Comparison of ENCODE assay signal across 12 mouse cellular contexts in the genomic region with DNA sequence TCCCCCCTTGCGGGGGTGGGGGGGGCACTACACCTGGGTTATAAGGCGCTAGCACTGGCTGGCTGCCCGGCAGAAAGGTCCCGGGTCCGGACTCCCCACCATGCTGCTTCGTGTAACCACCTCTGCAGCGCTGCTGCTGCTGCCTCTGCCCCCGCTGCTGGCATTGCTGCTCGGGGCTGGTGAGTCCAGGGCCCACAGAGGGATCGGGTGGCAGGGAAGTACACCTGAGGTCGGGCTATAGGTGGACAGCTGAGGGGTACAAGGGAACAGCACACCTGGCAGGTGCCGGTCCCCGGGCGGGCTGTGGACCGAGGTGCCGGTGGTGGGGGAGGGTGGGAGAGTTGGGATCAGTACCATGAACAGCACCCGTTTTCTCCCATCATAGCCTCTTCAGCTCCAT. TPM values are rescaled to one million over a fixed set of nuclear protein-coding genes. Genes with fewer than 3 reads are reported as not detected.
DNase-seq lines count a peak whose midpoint lies in the region; ATAC-seq and TF ChIP-seq lines count a peak whose summit lies in the region.
"Had no signal": no experiment of that assay in that cellular context is flagged by ENCODE, and none has a peak within 500 bp of the region (broad histone marks: within the 10 kb centered on the region; RNA-seq: fewer than 3 reads in every experiment).

A gene (plus strand): TSS at position 96 of the 400 bp plus-strand sequence.

- peaks cover 21% of the 10 kb centered on the region for H3K27me3 ChIP-seq in heart, embryonic 11.5 days (ENCODE audit: control insufficient read depth, insufficient read depth, low read length)
- peaks cover 18% of the 10 kb centered on the region for H3K27me3 ChIP-seq in embryonic facial prominence, embryonic 12.5 days
- peaks cover 3% of the 10 kb centered on the region; the same call in 1 of the 2 replicates for H3K27me3 ChIP-seq in hindbrain, embryonic 16.5 days (replicated peaks; ENCODE audit: control insufficient read depth, insufficient read depth, low read length)
- H3K27me3 ChIP-seq in midbrain, embryonic 15.5 days (replicated peaks): no peaks in the 10 kb centered on the region; the same call in 1 of the 2 replicates
- H3K27me3 ChIP-seq in thymus, adult 2 months (ENCODE audit: control insufficient read depth, insufficient read depth, low read length): no peaks in the 10 kb centered on the region

- intact Hi-C loops in heart, postnatal 36 days (cut with DNase I): no loop called here

- peaks cover 9% of the 10 kb centered on the region; the same call in 1 of the 2 replicates for H3K36me3 ChIP-seq in heart, embryonic 11.5 days (ENCODE audit: control insufficient read depth, insufficient read depth, low read length)
- H3K36me3 ChIP-seq in embryonic facial prominence, embryonic 12.5 days: peaks cover 46% of the 10 kb centered on the region
- peaks cover 20% of the 10 kb centered on the region for H3K36me3 ChIP-seq in hindbrain, embryonic 16.5 days (ENCODE audit: control insufficient read depth, insufficient read depth, low read length)
- peaks cover 15% of the 10 kb centered on the region for H3K36me3 ChIP-seq in midbrain, embryonic 15.5 days (replicated peaks)
- peaks cover 13% of the 10 kb centered on the region for H3K36me3 ChIP-seq in thymus, adult 2 months (ENCODE audit: control insufficient read depth, insufficient read depth, low read length)

- 5% methylated on average over 17 of the region's 17 CpGs for WGBS in heart, embryonic 11.5 days (ENCODE audit: insufficient replicate concordance)
- 2% methylated on average over 17 of the region's 17 CpGs for WGBS in embryonic facial prominence, embryonic 12.5 days
- 6% methylated on average over 17 of the region's 17 CpGs for WGBS in hindbrain, embryonic 16.5 days
- WGBS in midbrain, embryonic 15.5 days: 3% methylated on average over 17 of the region's 17 CpGs
- WGBS in thymus, adult 2 months: 17% methylated on average over 17 of the region's 17 CpGs

- no peak for DNase-seq in heart, postnatal 36 days
- DNase-seq in ovary, postnatal 10 days (ENCODE audit: low spot score): no peak
- DNase-seq in thymus, adult 2 months: no peak
- no peak for DNase-seq in natural killer cell, adult 2 months (ENCODE audit: low spot score in 2 of 2)
- DNase-seq: cerebellum, adult 9-10 months; kidney, postnatal 25 days had no signal

- ATAC-seq in heart, embryonic 11.5 days (replicated peaks; ENCODE audit: insufficient number of reproducible peaks, low FRiP score, low TSS enrichment): no peak
- ATAC-seq in embryonic facial prominence, embryonic 12.5 days (ENCODE audit: insufficient number of reproducible peaks, insufficient read depth, low FRiP score, low TSS enrichment): no peak
- ATAC-seq in hindbrain, embryonic 16.5 days: 0 out of 2 replicates have a peak, but pooled peaks have one; percentile 34
- 0 out of 2 replicates have a peak, but pooled peaks have one; percentile 53 for ATAC-seq in midbrain, embryonic 15.5 days (replicated peaks)

- TF ChIP-seq POLR2A in thymus, adult 2 months (IDR thresholded peaks at IDR 0.05; ENCODE audit: control insufficient read depth, extremely low read depth, insufficient read depth, low read length, poor library complexity): no peak

- H3K4me1 ChIP-seq in heart, embryonic 11.5 days (ENCODE audit: control insufficient read depth, insufficient read depth, low read length): peaks cover 3% of the 10 kb centered on the region; the same call in 1 of the 2 replicates
- peaks cover 6% of the 10 kb centered on the region; the same call in 1 of the 2 replicates for H3K4me1 ChIP-seq in embryonic facial prominence, embryonic 12.5 days
- H3K4me1 ChIP-seq in hindbrain, embryonic 16.5 days (ENCODE audit: control insufficient read depth, insufficient read depth, low read depth, low read length): peaks cover 3% of the 10 kb centered on the region; the same call in 1 of the 2 replicates
- H3K4me1 ChIP-seq in midbrain, embryonic 15.5 days: peaks cover 6% of the 10 kb centered on the region; the same call in 1 of the 2 replicates
- peaks cover 7% of the 10 kb centered on the region; the same call in 1 of the 2 replicates for H3K4me1 ChIP-seq in thymus, adult 2 months (replicated peaks; ENCODE audit: control insufficient read depth, insufficient read depth, low read length)

- peak within 1 kb of the TSS; percentile 32; the same call in 1 of the 2 replicates for H3K4me2 ChIP-seq in heart, embryonic 11.5 days
- peak within 1 kb of the TSS; percentile 31 for H3K4me2 ChIP-seq in embryonic facial prominence, embryonic 12.5 days (replicated peaks)
- H3K4me2 ChIP-seq in hindbrain, embryonic 16.5 days (ENCODE audit: low read length): peak within 1 kb of the TSS; percentile 40
- peak within 1 kb of the TSS; percentile 42 for H3K4me2 ChIP-seq in midbrain, embryonic 15.5 days

- H3K4me3 ChIP-seq in heart, embryonic 11.5 days (ENCODE audit: low read depth, low read length): 0 out of 2 replicates have a peak within 1 kb of the TSS, but pooled peaks have one; percentile 10
- no peak within 1 kb of the TSS for H3K4me3 ChIP-seq in embryonic facial prominence, embryonic 12.5 days
- peak within 1 kb of the TSS; percentile 2; the same call in 1 of the 2 replicates for H3K4me3 ChIP-seq in hindbrain, embryonic 16.5 days (ENCODE audit: low read length)
- peak within 1 kb of the TSS; percentile 10; the same call in 1 of the 2 replicates for H3K4me3 ChIP-seq in midbrain, embryonic 15.5 days
- no peak within 1 kb of the TSS for H3K4me3 ChIP-seq in thymus, adult 2 months (ENCODE audit: control insufficient read depth, insufficient read depth, low read length)

- no peak within 1 kb of the TSS for H3K27ac ChIP-seq in heart, embryonic 11.5 days (ENCODE audit: low read depth, low read length)
- no peak within 1 kb of the TSS for H3K27ac ChIP-seq in embryonic facial prominence, embryonic 12.5 days
- no peak within 1 kb of the TSS for H3K27ac ChIP-seq in hindbrain, embryonic 16.5 days (ENCODE audit: low read depth, low read length)
- no peak within 1 kb of the TSS for H3K27ac ChIP-seq in midbrain, embryonic 15.5 days
- H3K27ac ChIP-seq in thymus, adult 2 months (ENCODE audit: control insufficient read depth, insufficient read depth, low read length): no peak within 1 kb of the TSS

- H3K9ac ChIP-seq in heart, embryonic 11.5 days (ENCODE audit: low read depth, low read length): no peak within 1 kb of the TSS
- H3K9ac ChIP-seq in embryonic facial prominence, embryonic 12.5 days: no peak within 1 kb of the TSS
- H3K9ac ChIP-seq in hindbrain, embryonic 16.5 days (ENCODE audit: low read depth, low read length): peak within 1 kb of the TSS; percentile 6
- peak within 1 kb of the TSS; percentile 28; the same call in 1 of the 2 replicates for H3K9ac ChIP-seq in midbrain, embryonic 15.5 days

- no peak for TF ChIP-seq CTCF in thymus, adult 2 months (IDR thresholded peaks at IDR 0.05; ENCODE audit: borderline replicate concordance, control insufficient read depth, extremely low read depth, insufficient read depth, low read length, poor library complexity)

- no peaks in the 10 kb centered on the region for H3K9me3 ChIP-seq in heart, embryonic 11.5 days (replicated peaks; ENCODE audit: control insufficient read depth, low read length)
- no peaks in the 10 kb centered on the region for H3K9me3 ChIP-seq in embryonic facial prominence, embryonic 12.5 days
- no peaks in the 10 kb centered on the region for H3K9me3 ChIP-seq in hindbrain, embryonic 16.5 days (ENCODE audit: control insufficient read depth, low read length)
- H3K9me3 ChIP-seq in midbrain, embryonic 15.5 days: no peaks in the 10 kb centered on the region

RNA-seq across cellular contexts. Expression of the gene that starts here (rescaled TPM):
- not detected in 2 replicates for polyA plus RNA-seq in heart, embryonic 11.5 days (2014; fragmentation: Nextera tagmentation; extraction: Ambion mirVana)
- total RNA-seq in heart, postnatal 36 days (2021): not detected
- polyA plus RNA-seq in embryonic facial prominence, embryonic 12.5 days (2016; fragmentation: Nextera tagmentation; extraction: Ambion mirVana): 5.0 and 6.5 TPM in 2 replicates
- polyA plus RNA-seq in hindbrain, embryonic 16.5 days (2015; fragmentation: Nextera tagmentation; extraction: Ambion mirVana): 0.72 and 1.1 TPM in 2 replicates
- polyA plus RNA-seq in midbrain, embryonic 15.5 days (2015; fragmentation: Nextera tagmentation; extraction: Ambion mirVana): 0.36 and 0.50 TPM in 2 replicates
- polyA plus RNA-seq in thymus, adult 2 months (2012; rRNA removed): 0.16 and 0.24 TPM in 2 replicates
- total RNA-seq: gastrocnemius, adult 18-20 months had no signal
- polyA plus RNA-seq: small intestine, adult 2 months had no signal

Comparison
In these comparisons a context has a peak if more than half of its experiments do, and no peak if none do; other contexts are left out.
1. Peak in ATAC-seq, H3K4me3 ChIP-seq, H3K9ac ChIP-seq and H3K4me2 ChIP-seq in midbrain, embryonic 15.5 days; RNA of the gene not detected or under 1 TPM.
2. H3K4me3 ChIP-seq: peak in heart, embryonic 11.5 days (single experiment) and hindbrain, embryonic 16.5 days (single experiment); none in embryonic facial prominence, embryonic 12.5 days (single experiment) and thymus, adult 2 months (single experiment).
3. Peak in every context shown above with its lines, with median percentiles within 50 percentile points of each other: H3K4me2 ChIP-seq.